Mouse (Mus musculus) bone marrow, adult 2 months (tissue): ENCODE measurements around the gene Gkn1. TPM values are rescaled to one million over a fixed set of nuclear protein-coding genes. Genes with fewer than 3 reads are reported as not detected.

ENCODE experiments used
- H3K27ac ChIP-seq: fragments of 200-500 bp; 2 replicates; pipeline ENCODE4 v1.5.1; 2012; ENCODE audit warnings: low read depth, mild to moderate bottlenecking, control low read depth, inconsistent platforms, low read length; ENCODE audit not compliant: control insufficient read depth, poor library complexity, insufficient read depth
- H3K4me1 ChIP-seq: fragments of 200-500 bp; 2 replicates; pipeline ENCODE4 v1.6.1; 2011; ENCODE audit warnings: low read length; ENCODE audit not compliant: control insufficient read depth, insufficient read depth
- H3K4me3 ChIP-seq: fragments of 200-500 bp; replicated peaks from 2 replicates; pipeline ENCODE3; 2011; ENCODE audit warnings: mild to moderate bottlenecking, low read depth, low read length, control low read depth; ENCODE audit not compliant: control insufficient read depth
- CTCF ChIP-seq: fragments of 200-500 bp; IDR thresholded peaks from 2 replicates; pipeline ENCODE4 v1.5.1; 2011; ENCODE audit warnings: low read length, control low read depth; ENCODE audit not compliant: control insufficient read depth, insufficient read depth
- POLR2A ChIP-seq: fragments of 200-500 bp; IDR thresholded peaks from 2 replicates; pipeline ENCODE4 v1.6.1; 2011; ENCODE audit warnings: low read depth, mild to moderate bottlenecking, control low read depth, low read length, borderline replicate concordance; ENCODE audit not compliant: control insufficient read depth
- WGBS: fragments of 180-500 bp; shearing (Covaris S2); methylation state at CpG from one replicate; pipeline ENCODE4 v1.1.7; 2018; 5-methylcytosine and 5-hydroxymethylcytosine counted together
- polyA plus RNA-seq: library from polyadenylated mRNA; stranded (reverse); fragments of >200 nt; gene quantifications from 2 replicates; pipeline ENCODE4 v1.2.4, GENCODE M21; 2011; ENCODE audit warnings: low replicate concordance; ENCODE audit not compliant: missing spikeins, insufficient read depth, insufficient read length

Gkn1 gene
- polyA plus RNA-seq, 1 experiment = not detected

GRCm38 (mm10) chr6:87334361-87335090 is 16.2 kb downstream of the Gkn1 start:
- Histone ChIP-seq H3K4me1 (no peaks in the 10 kb centered on the region; the same call in 1 of the 2 replicates), H3K4me3 (no peak overlapping the region), H3K27ac (no peak overlapping the region)
- WGBS = 38% methylated on average over 11 of the region's 11 CpGs
- TF ChIP-seq CTCF (no peak), POLR2A (no peak)

DNA sequence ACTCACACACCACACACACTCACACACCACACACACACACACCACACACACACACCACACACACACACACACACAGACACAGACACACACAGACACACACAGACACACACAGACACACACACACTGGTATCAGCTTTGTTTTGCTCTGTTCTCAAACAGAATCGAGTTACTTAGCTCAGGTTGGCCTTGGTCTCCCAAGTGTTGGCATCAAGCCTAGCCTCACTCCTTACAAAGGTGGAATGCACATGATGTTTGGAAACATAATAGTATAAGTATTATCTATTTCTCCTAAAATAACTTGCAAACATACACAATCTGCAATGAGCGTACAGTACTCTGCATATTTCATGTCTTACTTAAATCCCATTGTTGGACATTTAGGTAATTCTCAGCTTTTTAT is 18.4 kb downstream of the Gkn1 start:
- H3K27ac ChIP-seq = no peak overlapping the region
- H3K4me1 ChIP-seq = no peaks in the 10 kb centered on the region; the same call in 1 of the 2 replicates
- no peak for TF ChIP-seq POLR2A
- 66% methylated on average over 2 of the region's 2 CpGs for WGBS
- no peak overlapping the region for H3K4me3 ChIP-seq

DNA sequence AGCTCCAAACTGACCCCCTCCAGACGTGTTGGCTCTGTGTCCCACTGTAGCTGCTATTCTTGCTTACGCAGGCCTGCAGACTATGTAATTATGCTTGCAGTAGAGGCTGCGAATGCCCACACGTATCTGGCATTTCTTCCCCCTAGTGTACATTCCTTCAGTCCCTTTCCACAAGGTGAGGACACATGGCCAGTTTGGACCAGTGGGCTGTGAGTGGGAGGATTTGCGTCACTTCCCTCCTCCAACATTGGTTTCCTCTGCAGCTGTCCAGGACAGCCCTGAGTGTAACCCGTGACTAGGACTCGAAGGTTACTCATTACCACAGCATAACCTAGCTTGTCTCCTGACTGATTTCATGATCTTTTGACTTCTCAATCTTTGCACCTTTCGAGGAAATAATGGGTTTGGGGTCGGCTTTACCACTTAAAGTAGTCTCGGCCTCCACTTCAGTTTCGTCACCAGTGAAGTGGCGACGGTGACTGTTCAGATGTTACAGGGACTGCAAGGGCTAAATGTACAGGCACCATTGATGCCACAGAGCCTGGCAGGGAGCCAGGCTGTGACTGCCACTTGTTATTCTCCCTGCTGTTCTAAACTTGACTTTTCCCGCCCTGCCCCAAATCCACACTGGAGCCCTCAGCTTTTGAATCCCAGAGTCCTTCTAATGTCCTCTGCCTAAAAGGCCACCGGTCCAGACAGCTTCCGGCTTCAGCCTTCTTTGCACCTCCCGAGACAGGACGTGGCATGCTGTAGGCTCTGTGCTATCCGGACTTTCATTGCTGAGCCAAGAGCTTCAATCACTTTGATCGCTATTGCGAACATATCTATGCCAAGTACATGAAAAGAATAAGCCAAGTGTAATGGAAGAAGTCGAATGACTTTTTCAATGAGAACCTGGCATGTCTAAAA is 22.2 kb downstream of the Gkn1 start:
- Histone ChIP-seq H3K27ac (no peak overlapping the region), H3K4me3 (no peak overlapping the region), H3K4me1 (no peaks in the 10 kb centered on the region; the same call in 1 of the 2 replicates)
- no peak for TF ChIP-seq POLR2A
- TF ChIP-seq CTCF = no peak
- WGBS = 68% methylated on average over 22 of the region's 22 CpGs

GRCm38 (mm10) chr6:87326932-87327331 is 23.8 kb downstream of the Gkn1 start:
- Histone ChIP-seq H3K4me1 (no peaks in the 10 kb centered on the region; the same call in 1 of the 2 replicates), H3K27ac (no peak overlapping the region), H3K4me3 (no peak overlapping the region)
- TF ChIP-seq CTCF = no peak
- no peak for TF ChIP-seq POLR2A
- 87% methylated on average over 2 of the region's 2 CpGs for WGBS

GRCm38 (mm10) chr6:87323381-87323780 is 27.4 kb downstream of the Gkn1 start:
- H3K27ac ChIP-seq = no peak overlapping the region
- no peaks in the 10 kb centered on the region for H3K4me1 ChIP-seq
- WGBS = 64% methylated on average over 2 of the region's 2 CpGs
- TF ChIP-seq POLR2A (no peak), CTCF (0 out of 2 replicates have a peak, but pooled peaks have one; percentile 20)
- H3K4me3 ChIP-seq = no peak overlapping the region

GRCm38 (mm10) chr6:87318651-87319050 is 32.1 kb downstream of the Gkn1 start:
- 85% methylated on average over 7 of the region's 7 CpGs for WGBS
- no peaks in the 10 kb centered on the region for H3K4me1 ChIP-seq
- no peak overlapping the region for H3K4me3 ChIP-seq
- no peak overlapping the region for H3K27ac ChIP-seq
- TF ChIP-seq POLR2A (no peak), CTCF (no peak)

DNA sequence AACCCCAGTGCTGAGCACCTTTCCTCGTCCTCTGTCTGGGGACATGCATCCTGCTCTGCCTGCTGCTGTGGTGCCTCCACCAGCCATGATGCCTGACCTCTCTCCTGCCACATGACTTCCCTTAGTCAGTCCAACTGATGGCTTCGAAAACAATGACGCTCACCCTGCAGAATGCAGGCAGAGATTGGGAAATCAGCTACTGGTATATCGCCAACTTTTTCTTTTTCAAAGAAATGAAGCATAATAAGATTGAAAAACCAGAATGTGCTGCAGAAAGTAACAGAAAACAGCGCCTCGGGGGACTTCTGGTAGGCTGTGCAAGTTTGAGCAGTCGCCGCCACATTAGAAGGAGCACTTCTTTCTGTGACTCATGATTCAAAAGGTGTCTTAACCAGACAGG is 33.8 kb downstream of the Gkn1 start:
- H3K4me1 ChIP-seq = no peaks in the 10 kb centered on the region
- no peak overlapping the region for H3K4me3 ChIP-seq
- H3K27ac ChIP-seq = no peak overlapping the region
- TF ChIP-seq CTCF (no peak), POLR2A (no peak)
- 79% methylated on average over 8 of the region's 8 CpGs for WGBS

GRCm38 (mm10) chr6:87312761-87313160 is 38.0 kb downstream of the Gkn1 start:
- H3K4me3 ChIP-seq = no peak overlapping the region
- H3K4me1 ChIP-seq = no peaks in the 10 kb centered on the region
- H3K27ac ChIP-seq = no peak overlapping the region
- TF ChIP-seq CTCF = no peak
- TF ChIP-seq POLR2A = no peak
- WGBS = 80% methylated on average over 4 of the region's 4 CpGs

DNA sequence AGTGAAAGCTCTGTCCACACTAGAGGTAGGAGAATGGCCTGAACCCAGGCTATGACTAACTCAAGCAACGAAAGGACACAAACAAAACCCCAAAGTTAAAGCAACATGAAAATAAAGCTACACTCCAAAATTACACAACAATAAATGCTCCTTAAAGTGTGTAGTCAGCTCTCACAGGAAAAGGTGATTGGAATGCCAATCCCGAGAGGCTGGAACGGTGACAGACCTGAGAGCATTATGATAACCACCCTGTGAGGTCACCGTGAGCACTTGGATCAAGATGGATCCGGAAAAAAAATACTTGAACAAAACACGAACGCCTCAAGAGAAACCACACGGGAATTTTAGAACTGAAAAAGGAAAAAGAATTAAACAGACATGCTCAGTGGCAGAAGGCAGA is 46.3 kb downstream of the Gkn1 start:
- no peak overlapping the region for H3K27ac ChIP-seq
- no peak for TF ChIP-seq CTCF
- 73% methylated on average over 8 of the region's 8 CpGs for WGBS

More for the DNA sequence above, 46.3 kb downstream of the Gkn1 start:
- no peaks in the 10 kb centered on the region for H3K4me1 ChIP-seq
- H3K4me3 ChIP-seq = no peak overlapping the region
